Mouse (Mus musculus) megakaryocyte, adult 5-6 weeks (primary cell): ENCODE results near the gene Mical2. TPM values are rescaled to one million over a fixed set of nuclear protein-coding genes. Genes with fewer than 3 reads are reported as not detected.

Source experiments
- ATAC-seq: 2 replicates; pipeline ENCODE4 v1.8.0; 2016; ENCODE audit warnings: mild to moderate bottlenecking, inconsistent platforms; ENCODE audit not compliant: poor library complexity, severe bottlenecking
- total RNA-seq, 2 experiments: library from RNA; stranded (forward) in 1 of 2; stranded (reverse) in 1 of 2; fragments of 153-499, 151-499 nt in 1 of 2; fragments of 221-1000, 200-1000 nt in 1 of 2; gene quantifications; 2 replicates each; pipeline versions ENCODE4 v1.2.3 to v1.2.4; 2015 to 2017

Gene Mical2
- total RNA-seq (2015) (1.1 and 1.8 TPM in 2 replicates), total RNA-seq (2017) (0.69 and 1.1 TPM in 2 replicates)

DNA sequence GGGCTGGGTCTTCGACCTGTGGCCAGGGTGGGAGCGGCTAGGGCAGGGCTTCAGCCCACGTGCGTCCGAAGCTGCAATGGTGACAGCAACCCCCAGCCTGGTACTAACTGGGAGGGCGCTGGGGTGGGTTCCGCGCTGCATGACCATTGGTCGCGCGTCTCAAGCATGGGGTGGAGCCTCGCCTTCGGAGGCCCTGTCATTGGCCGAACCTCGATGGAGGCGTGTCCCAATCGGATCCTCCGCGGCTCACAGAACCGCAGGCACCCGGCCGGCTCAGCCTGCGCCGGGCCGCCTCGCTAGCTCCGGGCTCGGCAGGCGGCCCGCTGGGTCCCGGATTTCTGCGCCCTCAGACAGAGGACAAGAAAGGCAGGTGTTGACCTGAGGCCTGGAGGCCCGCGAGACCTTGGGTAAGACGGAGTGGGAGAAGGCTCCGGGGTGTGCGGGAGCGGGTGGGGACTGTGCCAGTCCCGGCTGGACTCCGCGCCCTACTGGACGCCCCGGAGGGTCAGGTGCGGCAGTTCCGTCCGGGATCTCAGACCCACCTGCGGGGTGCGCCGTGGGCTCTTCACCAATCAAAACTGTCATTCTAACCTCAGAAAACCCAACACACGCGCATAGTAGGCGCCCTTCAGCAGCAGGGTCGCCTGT, at the start of gene Mical2:
Gene Mical2 (plus strand): TSS at position 242 of the 648 bp plus-strand sequence.
- peak; percentile 93 for ATAC-seq

DNA sequence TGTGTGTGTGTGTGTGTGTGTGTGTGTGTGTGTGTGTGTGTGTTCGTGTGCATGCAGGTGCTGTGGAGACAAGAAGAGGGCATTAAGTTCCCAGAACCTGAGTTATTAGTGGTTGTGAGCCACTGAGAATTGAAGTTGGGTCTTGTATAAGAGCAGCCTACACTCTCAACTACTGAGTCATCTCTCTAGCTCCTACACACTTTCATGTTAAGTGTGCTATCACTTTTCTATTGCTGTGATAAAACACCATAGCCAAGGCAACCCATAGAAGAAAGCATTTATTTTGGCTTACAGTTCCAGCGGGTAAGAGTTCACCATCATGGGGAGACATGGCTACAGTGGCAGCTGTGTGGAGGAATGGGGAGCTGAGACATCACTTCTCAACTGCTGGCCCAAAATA, 49.0 kb upstream of the Mical2 start:
- no peak for ATAC-seq

DNA sequence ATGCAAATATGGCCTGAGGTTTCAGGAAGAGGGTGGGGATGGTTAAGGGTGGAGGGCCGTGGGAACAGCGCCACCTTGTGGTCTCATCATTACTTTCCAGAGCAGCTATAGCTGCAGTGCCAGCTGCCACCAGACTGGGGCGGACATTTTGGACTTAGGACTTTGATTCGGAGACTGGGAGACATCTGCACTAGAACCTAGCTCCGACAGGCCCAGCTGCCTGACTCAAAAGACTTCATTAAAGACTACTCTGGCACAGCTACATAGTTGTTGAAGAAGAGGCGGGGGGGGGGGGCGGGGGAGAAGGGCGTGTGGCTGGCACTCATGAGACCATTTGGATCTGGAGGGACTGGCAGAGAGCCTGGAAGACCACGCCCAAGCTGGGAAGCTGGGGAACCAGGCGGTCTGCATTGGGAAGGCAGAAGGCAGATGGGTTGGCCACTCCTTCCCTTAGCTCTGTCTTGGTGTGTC, 45.4 kb upstream of the Mical2 start:
- peak; percentile 84 for ATAC-seq

DNA sequence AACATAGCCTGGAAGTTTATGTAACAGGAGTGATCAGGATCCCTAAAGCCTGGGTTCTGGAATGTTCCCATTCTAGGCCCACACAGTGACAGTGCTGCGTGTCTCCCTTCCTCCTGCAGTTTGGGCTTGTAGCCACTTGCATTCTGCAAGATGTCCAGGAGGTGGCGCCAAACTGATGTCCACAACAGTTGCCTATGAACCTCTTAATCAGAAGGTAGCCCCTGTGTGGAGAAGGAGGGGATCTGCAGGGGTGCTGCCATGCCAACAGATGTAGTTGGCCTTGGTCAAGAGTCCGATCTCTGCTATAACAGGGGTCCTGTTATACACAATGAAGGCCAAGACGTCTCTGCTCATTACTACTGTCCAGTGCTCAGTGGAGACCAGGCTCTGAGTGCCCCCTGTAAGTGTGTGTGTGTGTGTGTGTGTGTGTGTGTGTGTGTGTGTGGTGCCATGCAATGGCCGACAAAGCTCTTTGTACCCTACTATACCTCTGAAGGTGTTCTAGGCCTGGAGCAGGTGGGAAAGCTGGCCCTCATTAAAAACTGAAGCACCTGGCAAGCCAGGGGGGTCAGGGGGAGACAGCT, 42.3 kb upstream of the Mical2 start:
- peak; percentile 73 for ATAC-seq

DNA sequence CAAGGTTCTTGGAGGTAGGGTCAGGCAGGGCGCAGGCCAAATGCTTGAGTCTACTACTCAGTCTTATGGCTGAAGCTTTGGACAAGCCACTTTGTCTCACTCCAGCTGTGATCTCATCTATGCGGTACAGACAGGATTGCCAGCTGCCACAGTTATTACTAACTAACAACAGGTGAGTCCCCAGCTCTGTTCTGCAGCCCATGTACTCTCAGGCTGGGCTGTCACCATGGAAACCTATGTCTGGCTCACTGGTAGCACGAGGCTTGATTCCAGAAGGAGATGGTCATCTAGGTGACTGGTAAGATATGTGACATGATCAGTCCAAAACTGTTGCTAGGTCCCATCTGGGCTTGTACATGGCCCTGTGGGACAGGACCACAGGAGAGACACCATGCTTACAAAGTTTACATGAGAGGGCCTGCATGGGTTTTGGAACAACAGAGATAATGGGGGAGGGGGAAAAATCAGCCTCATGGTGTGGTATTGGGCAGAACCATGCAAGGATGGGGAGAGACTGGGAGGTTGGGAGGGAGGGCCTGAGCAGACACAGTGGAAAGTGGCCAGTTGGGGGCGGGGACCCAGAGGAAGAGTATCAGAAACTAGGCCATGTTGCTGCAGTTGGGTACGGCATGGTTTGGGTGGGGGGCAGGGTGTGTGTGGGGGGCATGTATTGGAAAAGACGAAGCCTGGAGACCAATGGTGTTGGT, 41.0 kb upstream of the Mical2 start:
- ATAC-seq = no peak

DNA sequence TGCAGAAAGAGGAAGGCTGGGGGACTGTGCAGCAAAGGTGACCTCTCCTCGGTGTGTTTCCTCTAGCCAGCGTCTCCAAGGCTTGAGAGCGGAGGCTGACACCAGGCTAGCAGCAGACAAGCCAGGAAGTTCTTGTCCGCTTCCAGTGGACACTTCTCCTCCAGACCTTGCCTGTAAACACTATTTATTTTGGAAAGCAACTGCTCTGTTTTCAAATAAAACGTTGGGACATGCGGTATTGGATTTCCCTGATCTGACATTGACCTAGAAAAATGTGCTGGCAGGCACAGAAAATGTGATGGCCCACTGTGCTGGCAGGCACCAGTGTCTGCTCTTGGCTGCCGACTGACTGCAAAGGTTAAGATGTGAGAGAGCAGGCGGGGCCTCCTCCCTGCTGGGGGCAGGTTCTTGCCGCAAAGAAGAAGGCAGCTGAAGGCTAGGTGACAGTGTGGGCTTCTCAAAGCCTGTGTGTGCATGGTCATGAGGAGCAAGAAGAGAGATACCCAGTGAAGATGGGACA, 40.4 kb upstream of the Mical2 start:
- ATAC-seq = no peak

DNA sequence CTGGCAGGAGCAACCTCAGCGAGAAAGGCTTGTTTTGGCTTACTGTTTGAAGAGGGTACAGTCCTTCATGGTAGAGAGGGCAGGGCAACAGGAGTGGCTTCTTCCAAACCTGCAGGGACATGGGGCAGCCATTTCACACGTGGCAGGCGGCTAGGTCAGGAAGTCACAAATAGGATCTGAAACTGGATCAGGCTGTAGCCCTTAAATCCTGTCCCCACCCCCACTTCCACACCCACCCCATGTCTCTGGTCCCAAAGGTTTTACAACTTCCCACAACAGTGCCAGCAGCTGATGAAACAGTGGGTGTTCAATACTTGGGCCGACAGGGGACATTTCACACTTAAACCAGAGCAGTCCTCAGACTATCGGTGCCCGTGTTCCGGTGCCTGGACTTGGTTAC, 38.8 kb upstream of the Mical2 start:
- no peak for ATAC-seq

DNA sequence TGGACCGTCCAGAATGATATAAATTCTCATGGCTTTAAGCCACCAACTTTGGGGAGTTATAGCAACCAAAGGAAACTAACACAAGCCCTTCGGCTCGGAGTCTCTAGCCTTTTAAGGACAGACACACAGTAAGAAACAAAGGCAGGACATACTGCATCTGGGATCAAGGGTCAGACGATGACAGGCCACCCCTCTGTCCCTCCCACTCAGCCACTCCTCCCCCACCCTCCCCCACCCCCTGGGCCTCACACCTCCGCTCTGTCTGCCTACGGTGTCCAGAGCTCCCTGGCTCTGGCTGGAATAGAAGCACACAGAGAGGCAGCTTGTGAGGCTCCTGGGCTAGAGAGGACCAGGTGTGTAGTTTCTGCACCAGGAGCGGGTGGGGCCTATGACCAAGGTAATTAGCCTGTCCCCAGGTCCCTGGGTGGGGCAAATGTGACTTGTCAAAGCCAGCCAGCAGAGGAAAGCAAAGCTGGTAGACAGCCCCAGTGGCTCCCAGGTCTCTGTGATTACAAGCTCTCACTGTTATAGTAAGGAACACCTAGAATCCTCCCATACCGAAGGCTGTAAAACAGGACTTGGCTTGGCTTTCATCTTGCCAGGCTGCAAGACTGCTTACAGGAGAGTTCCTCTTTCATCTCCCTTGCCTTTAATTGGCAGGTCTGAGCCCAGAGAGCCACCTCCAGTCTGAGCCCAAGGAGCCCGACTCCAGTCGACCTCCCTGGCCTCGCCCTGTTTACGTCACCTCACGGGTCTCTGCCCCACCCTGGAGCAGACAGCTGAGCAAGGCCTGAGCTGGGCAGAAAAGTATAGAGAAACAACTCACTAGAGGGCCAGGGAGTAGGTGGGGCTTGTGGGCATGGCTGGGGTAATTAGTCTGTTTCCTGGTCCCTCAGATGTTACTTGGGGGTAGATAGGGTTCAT, 37.9 kb upstream of the Mical2 start:
- ATAC-seq = peak; percentile 25

DNA sequence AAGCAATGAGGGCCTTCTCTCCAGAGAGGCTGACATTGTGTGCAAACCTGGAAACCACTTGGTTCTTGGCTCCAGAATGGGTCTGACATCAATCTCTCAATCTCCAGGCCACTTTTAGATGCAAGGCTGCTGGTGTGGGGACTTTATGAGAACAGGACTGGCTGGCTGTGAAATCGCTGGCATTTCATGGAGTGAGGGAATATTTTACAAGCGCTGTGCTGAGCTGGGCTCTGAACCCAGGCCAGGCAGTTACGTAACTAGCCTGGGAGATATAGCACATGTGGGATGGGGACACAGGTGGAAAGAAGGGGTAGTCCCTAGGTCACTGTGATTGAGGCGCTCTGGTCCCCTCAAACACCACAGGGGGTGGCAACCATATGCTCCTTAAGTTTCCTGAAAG, 33.4 kb upstream of the Mical2 start:
- ATAC-seq = no peak

DNA sequence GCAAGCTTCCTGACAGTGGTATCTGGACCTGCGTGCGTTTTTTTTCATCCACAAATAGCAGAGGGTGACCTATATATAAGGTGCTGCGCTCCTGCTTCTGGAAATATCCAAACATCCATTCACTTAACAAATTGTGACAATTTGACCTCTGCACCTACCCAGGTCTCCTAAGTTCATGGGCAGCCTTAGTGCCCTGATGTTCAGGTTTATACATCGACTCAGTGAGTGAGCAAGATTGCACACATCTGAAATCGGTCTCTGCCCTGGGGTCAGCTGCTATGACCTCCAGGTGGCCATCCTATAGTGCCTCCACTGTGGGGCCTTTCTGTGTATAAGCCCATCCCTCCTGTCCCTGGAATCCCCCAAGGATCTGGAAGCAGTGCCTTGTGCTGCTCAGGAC, 32.9 kb upstream of the Mical2 start:
- ATAC-seq = no peak

DNA sequence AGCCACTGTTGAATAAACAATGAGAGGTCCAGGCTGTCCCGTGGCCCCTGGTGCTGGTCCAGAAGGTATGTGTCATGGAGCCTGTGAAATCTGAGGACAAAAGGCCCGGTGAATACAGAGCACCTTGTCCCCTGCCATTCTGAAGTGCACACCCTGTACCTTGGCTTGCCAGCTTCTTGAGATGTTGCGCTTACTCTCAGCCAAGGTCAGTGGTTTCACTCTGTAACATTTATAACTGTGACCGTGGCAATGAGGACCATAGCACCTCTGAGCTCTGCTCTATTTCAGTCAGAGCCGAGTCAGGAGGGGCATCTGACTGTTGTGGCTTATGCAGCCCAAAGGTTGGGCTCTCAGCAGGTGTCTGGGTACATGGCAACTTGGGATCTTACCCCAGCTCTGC, 31.4 kb upstream of the Mical2 start:
- no peak for ATAC-seq

DNA sequence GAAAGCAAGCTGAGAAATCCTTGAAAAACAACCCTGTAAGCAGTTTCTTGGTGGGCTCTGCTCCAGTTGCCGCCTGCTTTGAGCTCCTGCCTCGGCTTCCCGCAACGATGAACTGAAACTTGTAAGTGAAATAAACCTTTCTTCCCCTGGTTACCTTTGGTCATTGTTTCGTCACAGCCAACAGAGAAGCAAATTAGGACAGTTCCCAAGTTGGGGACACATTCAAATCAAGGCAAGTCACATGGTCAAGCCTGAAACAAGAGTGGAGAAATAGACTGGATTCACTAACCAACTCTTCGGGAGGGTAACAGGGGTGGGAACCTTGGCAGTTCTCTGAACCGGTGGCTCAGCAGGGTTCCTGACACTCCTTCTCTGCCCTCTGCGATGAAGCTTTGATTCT, 28.2 kb upstream of the Mical2 start:
- ATAC-seq = no peak

DNA sequence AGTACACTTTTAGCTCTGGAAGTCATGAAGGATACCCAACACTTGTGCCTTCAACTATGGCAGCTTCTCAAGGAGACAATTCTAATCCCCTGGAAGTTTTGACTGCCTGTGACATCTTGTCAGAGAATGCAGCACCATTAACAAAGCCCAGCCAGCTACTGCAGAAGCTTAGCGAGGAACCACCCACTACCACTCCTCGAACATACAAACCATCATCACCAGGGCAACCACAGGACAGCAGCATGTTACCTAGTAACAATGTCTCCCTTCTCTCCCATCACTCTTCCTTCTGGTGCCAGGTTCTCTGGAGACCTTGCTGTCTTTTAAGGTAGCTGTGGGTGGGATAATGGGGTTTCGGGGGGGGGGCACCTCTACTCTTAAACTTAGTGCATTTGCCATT, 26.3 kb upstream of the Mical2 start:
- ATAC-seq = no peak

DNA sequence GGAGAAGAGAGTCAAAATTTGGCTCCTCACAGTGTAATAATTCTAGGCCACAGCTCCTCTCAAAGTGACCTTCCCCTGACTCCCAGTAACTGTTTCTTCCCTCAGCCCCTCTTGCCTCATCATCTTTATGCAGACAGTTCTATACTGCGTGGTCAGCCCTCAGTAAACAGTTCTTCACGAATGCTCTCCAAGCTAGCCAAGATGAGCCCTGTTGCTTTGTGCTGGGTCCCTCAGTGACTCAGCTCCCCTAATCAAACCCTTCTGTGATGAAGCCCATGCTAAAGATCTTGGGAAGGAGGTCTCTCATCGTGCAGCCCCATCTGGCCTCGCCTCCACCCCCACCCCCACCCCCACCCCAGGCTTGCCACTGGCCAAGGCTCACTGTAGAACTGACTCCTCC, 24.9 kb upstream of the Mical2 start:
- ATAC-seq = no peak

DNA sequence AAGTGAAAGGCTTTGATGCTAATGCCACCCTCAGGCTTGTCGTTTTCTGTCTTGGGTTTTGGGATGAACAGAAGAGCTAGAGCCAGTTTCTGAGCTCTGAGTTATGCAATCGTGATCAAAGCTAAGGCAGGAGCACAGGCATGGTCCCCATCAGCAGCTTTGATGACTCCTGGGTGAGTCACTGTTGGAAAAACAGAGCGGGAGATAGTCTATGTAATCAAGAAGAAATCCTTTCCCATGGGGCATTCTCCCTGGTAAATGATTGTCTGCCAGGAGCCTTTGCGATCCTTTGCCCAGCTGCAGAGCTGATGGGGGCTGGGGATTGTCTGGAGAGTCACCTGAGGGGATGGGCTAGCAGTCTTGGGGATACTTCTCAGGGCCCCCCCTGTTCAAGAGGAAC, 23.5 kb upstream of the Mical2 start:
- no peak for ATAC-seq

DNA sequence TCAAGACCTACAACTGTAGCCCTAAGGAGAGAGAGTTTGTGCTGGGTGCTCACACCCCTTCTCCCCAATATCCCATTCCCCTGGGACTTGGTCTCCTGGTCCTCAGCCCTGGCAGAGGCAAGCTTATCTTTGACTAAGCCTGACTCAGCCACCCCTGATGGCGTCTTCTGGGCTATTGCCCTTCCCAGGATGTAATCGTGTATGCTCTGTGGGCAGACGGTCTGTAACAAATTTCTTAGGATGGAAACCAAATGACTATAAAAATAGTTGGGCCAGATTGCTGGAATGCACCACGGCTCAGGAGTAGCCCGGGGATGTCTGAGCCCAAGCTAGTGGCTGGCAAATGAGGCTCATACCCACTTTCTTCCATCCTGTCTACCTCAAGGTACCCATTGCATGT, 22.8 kb upstream of the Mical2 start:
- no peak for ATAC-seq

DNA sequence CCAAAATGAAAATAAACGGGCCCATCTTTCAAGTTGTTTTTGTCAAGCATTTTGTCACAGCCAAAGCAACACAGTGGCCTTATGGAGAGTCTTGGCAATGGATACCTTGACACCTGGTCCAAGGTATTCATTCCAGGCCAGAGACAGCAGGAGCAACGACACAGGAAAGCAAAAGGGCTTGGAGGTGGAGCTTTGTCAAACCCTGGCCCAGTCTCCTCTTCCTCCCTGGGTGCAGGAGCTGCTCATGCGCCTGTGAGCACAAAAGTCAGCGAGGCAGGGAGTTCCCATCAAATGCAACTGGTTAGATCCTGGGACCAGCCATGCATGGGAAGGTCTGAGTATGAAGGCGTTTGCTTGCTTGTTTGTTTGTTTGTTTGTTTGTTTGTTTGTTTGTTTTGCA, 21.7 kb upstream of the Mical2 start:
- ATAC-seq = no peak

DNA sequence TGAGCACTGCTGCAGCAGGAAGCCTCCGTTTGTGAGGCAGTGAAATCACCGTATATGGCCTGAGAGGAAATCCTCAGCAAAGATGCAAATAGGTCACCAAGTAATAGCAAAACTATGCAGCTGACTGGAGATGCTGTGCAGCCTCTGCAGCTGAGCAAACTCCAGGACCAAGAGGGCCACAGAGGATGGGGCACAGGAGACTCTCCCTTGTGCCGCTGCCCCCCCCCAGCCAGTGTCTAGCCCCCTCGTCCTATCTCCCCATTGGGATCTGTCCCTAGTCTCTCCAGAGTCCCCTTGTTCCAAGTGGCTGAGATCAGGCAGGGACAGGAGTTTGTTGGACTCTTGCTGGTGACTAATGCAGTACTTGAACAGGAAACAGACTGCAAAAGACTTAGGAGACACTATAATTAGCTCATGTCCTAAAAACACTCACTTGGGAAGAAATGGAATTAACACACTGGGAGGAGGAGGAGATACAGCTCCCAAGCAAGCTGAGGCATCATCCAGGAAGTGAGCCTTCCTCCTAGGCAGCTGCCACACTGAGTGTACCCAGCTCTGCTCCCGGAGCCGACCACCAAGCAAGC, 21.2 kb upstream of the Mical2 start:
- no peak for ATAC-seq

DNA sequence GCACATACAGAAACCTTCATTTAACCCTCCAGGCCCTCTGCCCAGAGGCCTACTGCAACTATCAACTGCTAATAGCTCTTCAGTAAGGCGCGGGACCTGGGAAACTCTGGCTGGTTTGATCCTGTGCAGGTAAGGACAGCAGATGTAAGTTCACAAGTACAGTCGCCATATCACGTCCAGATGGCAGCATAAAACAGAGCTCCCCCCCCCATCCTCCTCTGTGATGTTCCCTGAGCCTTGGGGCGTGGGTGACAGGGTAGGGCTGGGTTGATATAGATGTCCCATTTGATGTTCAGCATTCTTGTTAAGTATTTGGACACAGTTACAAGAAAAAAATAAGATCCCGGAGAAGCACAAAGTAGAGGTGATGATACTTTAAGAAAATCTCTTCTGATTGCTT, 20.1 kb upstream of the Mical2 start:
- no peak for ATAC-seq

DNA sequence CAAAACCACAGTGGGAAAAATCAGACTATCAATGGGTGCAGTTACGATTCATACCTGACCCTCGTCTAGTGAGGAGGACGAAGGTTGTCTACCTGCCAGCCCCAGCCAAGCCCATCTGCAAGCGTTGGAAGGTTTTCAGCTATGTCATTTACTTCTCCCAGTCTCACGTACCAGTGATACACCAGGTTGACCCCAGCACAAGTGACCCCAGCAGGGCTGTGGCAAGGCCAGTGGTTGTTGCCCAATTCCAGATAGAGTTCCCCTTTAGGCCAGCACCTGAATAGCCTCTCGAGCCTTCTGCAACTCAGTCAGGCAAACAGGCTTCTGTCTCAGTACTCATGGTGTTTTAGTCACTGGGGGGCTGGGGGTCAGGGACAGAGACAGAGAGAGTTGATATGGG, 17.9 kb upstream of the Mical2 start:
- no peak; the same call in 1 of the 2 replicates for ATAC-seq
